Mouse (Mus musculus): Measurements from ENCODE around the gene Ppp4c.

Ppp4c gene

DNA sequence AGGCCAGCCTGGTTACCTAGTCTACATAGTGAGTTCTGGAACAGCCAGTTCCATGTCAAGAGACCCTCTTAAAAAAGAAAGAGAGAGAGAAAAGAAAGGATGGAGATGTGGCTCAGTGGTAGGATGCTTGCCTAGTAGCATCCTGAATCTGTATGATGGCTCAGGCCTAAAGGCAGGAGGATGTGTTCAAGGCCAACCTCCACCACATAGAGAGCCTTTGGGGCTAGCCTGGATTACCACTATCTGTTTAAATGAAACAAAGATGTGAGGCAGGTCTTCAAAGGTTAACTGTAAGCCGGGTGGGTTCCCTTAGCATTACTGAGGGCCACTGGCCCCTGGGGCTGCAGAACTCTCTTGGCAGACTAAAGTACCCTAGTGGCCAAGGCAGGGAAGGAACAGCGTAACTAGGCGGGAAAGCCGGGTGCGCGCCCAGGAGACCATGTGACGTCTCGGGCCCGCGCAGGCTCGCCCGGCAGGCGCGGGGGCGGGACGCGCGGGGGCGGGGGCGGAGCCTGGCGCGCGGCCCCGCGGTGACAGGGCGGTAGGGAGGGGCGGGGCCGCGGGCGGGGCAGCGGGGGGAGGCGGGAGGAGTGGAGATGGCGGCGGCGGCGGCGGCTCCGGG lies 33.1 kb downstream of the Ppp4c start, which contains the start of gene Mapk3:
Gene Mapk3 (plus strand): TSS at position 552 of the 622 bp plus-strand sequence.
- peak; percentile 81 to 84 for DNase-seq (ENCODE audit: low spot score in 2 of 2)

DNA sequence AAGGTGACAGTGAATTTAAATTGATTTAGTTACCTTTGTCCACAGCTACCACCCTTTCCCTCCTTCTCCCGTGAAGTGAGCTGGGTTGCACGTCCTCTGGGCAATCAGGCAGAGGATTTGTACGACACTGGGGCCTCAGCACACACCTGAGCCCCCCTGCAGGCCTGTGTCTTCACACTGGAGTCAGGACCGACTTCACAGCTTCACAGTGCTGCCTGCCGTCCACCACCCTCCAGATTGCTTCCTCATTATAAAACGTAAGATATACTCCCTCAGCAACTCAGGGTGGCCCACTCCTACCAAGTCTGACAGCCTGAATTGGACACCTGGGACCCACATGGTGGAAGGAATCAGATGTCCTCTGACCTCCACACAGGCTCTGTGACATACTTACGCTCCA lies 33.8 kb downstream of the Ppp4c start:
- no peak for DNase-seq (ENCODE audit: low spot score in 2 of 2)

DNA sequence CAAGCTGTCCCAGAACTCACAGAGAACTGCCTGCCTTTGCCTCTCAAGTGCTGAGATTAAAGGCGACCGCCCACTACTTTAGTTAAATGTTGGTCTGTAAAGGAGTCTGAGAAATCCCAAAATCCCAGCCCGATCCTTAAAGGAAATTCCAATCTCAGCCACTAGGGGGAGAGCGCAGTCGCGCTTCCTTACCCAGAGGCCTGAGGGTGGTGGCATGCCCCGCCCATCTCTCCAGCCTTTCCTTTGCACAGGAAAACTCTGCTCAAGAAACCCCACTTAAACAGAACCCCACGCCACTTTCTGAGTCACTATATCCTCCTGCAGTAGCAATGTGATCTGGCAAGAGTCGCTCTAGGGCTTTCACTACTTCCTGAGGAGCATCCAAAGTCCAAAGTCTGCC lies 37.4 kb downstream of the Ppp4c start:
- peak in 1 of 2 experiments; percentile 44 for DNase-seq (ENCODE audit: low spot score in 2 of 2)

DNA sequence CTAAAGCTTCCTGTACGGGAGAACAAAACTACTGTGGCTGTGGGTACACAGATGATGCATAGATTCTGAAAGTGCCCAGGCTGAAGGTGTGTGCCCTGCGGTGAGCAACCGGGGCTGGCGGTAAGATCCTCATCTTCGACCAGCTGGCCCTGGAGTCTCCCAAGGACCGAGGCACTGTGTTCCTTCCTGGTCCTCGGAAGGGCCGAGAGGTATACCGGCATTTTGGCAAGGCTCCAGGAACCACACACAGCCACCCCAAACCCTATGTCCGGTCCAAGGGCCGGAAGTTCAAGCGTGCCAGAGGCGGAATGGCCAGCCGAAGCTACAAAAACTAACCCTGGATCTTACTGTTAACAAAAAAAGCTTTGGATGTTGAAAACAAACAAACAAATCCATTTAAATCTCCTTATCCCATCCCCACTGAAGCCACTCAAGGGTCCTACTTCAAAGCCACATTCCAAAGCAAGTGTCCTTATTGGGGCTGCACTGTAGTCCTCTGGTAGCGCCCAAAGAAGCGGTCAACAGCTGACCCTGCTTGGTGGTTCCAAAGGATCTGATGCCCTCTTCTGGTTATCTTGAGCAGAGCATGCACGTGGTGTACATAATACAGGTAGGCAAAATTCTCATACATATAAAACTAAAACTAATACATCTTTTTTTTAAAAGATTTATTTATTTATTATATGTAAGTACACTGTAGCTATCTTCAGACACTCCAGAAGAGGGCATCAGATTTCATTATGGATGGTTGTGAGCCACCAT lies 42.5 kb downstream of the Ppp4c start:
- no peak for DNase-seq (ENCODE audit: low spot score in 2 of 2)

DNA sequence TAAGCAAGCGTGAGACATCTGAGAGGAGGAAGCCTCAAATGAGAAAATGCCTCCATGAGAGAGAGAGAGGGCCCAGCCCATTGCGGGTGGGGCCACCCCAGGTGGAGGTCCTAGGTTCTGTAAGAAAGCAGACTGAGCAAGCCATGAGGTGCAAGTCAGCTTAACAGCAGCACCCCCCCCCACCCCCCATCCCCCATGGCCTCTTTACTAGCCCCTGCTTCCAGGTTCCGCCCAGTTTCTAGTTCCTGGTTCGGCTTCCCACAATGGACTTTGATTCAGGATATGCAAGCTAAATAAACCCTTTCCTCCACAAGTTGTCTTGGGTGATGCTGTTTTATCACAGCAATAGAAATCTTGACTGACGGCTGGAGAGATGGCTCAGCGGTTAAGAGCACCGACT lies 43.5 kb downstream of the Ppp4c start:
- DNase-seq (ENCODE audit: low spot score in 2 of 2): no peak

DNA sequence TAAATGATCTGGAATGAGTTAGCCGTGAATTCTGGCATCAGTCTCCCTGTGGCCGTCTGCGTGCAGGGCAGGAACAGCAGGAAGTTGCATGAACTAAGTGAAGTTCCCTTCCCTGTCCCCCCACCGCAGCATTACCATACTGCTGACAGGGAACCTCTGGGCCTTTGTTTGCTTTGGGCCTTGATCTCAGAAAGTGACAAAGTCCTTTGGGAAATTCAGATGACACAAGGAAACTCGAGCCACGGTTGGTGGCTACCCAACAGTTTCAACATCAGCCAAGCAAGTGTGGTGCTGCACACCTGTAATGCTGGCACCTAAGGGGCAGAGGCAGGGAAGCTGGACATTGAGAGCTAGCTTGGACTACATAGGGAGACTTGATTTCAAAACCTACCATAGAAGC lies 45.5 kb downstream of the Ppp4c start:
- no peak for DNase-seq (ENCODE audit: low spot score in 2 of 2)

DNA sequence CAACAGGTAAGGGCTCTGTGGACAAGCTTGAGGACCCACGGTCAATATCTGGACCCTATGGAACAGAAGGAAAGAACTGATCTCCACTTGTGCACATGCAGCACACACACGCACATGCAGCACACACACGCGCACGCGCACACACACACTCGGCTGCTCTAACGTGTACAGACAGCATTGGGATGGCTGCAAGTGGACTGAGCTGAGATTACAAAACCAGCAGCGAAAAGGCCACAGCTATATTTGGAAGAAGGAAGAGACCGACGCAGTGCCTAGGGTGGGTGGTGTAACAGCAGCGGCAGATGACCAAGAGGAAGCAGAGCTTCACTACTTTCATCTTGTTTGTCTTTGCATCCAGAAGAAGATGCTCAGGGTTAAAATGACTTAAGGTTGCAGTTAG lies 46.2 kb downstream of the Ppp4c start:
- no peak for DNase-seq (ENCODE audit: low spot score in 2 of 2)

DNA sequence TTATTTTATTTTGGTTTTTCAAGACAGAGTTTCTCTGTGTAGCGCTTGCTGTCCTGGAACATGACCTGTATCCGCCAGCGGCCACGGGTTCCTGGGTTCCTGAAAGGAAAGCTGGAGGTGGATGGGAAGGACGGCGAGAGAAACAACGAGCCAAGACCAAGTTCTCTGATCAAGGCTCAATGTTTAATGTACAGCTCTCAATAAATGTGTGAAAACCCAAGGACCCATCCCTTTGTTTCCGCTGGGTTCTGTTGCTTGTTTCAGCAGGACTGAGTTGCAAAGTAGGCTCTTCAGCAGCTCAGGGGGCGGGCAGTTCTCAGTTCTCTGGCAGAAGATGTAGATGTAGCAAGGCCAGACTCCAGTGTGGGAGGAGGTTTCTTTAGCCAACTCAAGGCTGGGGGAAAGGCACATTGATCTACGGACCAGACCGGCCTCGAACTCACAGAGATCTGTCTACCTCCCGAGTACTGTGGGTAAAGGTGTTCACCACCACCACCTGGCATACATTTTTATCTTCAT lies 50.3 kb downstream of the Ppp4c start:
- DNase-seq (ENCODE audit: low spot score in 2 of 2): no peak

DNA sequence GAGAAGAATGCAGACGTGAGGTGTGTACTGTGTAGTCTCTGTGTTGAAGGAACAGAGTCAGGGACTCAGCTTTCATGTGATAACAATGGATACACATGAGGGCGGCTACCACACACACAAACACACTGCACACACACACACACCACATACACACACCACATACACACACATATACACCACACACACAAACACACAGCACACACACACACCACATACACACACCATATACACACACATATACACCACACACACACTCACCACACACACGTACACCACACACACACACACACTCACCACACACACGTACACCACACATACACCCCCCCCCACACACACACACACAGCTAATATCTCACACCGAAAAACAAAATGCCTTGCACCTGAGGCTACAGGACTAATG lies 50.8 kb downstream of the Ppp4c start:
- DNase-seq (ENCODE audit: low spot score in 2 of 2): no peak

DNA sequence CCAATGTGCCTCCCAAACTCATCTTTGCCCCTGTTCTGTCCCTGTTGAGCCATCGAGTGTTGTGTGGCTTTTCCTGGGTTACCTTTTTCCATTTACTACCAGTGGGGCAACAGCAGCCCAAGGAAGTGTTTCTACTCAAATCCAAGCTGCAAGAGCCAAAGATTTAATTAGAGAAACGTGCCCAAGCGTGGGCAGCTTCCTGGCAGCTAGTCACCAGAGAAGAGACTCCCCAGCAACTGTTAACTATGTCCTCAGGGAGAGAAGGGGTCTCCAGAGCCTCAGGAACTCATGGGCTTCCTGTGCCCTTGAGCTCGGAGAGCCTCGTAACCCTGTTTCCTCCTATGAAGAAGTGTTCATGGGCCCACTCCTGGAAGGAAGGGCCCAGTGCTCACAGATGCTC lies 51.3 kb downstream of the Ppp4c start:
- no peak for DNase-seq (ENCODE audit: low spot score in 2 of 2)

DNA sequence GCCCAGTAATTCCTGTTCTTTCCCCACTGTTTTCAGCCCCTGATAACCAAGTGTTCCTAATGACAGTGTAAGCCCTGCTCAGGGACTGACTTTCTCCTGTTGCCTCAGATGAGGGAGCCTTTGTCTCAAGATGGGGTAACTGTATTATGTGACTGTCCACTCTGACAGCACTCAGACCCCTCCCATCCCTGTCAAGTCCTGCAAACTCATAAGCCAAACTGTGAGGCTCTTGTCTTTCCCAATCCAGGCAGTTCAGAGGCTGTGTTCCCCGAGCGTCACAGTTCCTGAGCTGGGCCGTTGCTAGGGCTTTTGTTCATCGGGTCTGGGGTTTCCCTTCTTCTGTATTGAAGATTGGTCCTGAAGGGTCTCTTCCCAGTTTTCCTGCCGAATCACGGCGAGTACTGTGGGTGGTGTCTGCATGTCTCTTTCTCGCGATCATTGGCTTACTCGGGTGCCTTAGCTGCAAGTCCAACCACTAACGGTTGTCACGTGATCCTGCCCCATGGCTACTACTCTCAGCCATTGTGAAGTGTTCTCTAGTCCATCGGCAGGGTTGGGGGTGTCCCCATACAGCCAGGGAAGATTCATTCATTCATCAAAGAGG lies 52.1 kb downstream of the Ppp4c start:
- no peak for DNase-seq (ENCODE audit: low spot score in 2 of 2)

DNA sequence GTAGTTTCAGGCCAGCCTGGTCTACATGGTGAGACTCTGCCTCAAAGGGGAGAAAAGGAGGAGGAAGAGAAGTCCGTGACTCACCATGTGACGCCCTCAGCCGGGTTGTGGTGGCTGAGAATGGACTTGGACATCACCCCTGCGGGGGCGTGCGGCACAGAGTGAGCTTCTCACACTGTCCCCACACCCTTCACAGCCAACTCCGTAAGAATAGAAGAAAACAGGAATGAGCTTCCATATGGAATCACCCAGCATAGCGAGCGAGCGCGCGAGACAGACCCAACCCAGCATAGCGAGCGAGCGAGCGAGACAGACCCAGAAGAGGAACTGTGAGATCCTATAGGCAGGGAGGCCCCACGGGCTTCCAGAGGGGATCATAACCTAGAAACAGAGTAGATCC lies 52.7 kb downstream of the Ppp4c start:
- peak; percentile 67 to 84 for DNase-seq (ENCODE audit: low spot score in 2 of 2)

DNA sequence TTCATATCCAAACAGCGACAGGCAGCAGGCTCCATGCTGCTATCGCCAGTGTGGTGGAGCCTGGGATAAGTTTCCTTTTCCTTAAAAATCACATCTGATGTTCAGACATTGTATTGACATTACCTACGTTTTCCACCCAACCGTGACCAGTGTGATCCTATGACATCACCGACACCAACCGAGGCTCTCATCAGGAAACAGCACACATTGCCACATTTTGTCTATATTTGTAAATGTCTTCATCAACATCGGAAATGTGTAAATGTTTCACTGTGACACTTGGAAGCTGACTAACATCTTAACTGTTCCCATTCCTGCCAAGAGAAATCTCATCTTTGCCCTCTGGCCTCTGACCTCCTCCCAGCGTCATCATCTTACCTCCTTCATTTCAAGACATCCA lies 56.2 kb downstream of the Ppp4c start:
- DNase-seq (ENCODE audit: low spot score in 2 of 2): no peak
